Mouse (Mus musculus): ENCODE data around the gene Btrc. TPM values are rescaled to one million over a fixed set of nuclear protein-coding genes. Genes with fewer than 3 reads are reported as not detected.
A peak's percentile ranks its signal among the peaks of the same experiment; 100 is the strongest.

Gene Btrc
- total and polyA plus RNA-seq, 3 experiments = 14.2 to 30.3 TPM; not detected in 1

DNA sequence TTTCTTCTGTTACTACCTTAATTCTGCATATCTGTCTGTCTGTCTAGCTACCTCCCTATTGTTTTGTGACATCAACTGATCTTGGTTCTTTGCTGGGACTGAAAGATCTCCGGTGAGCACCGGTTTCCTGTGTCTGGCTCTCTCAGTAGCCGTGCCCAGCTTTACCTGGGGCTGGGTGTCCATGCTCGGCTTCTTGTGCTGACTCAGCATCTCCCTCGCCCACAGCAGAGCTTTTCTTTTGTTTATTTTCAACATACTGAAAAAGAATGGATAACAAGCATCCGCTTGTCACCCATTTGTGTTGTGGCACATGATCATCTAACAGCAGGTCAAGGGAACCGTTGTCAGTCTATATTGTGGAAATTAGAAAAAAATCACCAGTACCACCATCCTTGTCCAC, 30.5 kb downstream of the Btrc start:
- Histone ChIP-seq H3K4me1 (ENCODE audit: control insufficient read depth in 1 of 2, insufficient read depth in 2 of 2, low read length in 2 of 2) (no peaks in the 10 kb centered on the region), H3K4me3 (ENCODE audit: control insufficient read depth in 1 of 2, insufficient read depth in 1 of 2, low read depth in 2 of 2, low read length in 2 of 2) (no peak overlapping the region)
- DNase-seq (ENCODE audit: low read depth, low spot score) = no peak

DNA sequence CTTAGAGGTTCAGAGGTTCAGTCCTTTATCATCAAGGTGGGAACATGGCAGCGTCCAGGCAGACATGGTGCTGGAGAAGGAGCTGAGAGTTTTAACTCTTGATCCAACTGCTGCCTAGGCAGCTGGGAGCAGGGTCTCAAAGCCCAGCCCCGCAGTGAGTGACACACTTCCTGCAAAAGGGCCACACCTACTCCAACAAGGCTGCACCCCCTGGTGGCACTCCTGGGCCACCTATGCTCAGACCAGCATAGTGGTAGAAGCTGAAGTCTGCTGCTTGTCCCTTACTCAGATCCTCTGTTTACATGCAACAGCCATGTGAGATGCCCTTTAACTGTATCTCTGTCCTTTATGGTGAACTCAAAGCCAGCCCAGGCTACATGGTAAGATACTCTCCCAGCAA, 47.5 kb downstream of the Btrc start:
- TF ChIP-seq KAT2A (conservative IDR thresholded peaks at IDR 0.05; ENCODE audit: low read depth, low read length) = no peak
- TF ChIP-seq MYC (IDR thresholded peaks at IDR 0.05; ENCODE audit: low read depth, low read length) = no peak
- peak; percentile 42 for TF ChIP-seq SMC3 (IDR thresholded peaks at IDR 0.05; ENCODE audit: low read depth, low read length)
- TF ChIP-seq CHD2 (IDR thresholded peaks at IDR 0.05; ENCODE audit: low read length) = no peak
- TF ChIP-seq ZKSCAN1 (IDR thresholded peaks at IDR 0.05; ENCODE audit: low read depth, low read length) = no peak
- no peak for TF ChIP-seq MEF2A (IDR thresholded peaks at IDR 0.05; ENCODE audit: extremely low read depth, insufficient replicate concordance, low read depth, low read length, poor library complexity, severe bottlenecking)
- no peak for TF ChIP-seq HCFC1 (IDR thresholded peaks at IDR 0.05; ENCODE audit: low read depth, low read length)
- TF ChIP-seq MAX (IDR thresholded peaks at IDR 0.05; ENCODE audit: low read length) = no peak
- peak; percentile 17 to 42 (median 40); a peak in 5 of 6 replicates for TF ChIP-seq CTCF (IDR thresholded peaks at IDR 0.05 in 2 of 3, conservative IDR thresholded peaks at IDR 0.05 in 1 of 3; ENCODE audit: control insufficient read depth in 1 of 3, insufficient read depth in 1 of 3, low read depth in 2 of 3, low read length in 3 of 3, poor library complexity in 1 of 3, severe bottlenecking in 1 of 3)
- TF ChIP-seq ZC3H11A (IDR thresholded peaks at IDR 0.05; ENCODE audit: low read depth, low read length) = no peak
- no peak for TF ChIP-seq E2F4 (IDR thresholded peaks at IDR 0.05; ENCODE audit: borderline replicate concordance, low read depth, low read length)
- TF ChIP-seq ZNF384 (IDR thresholded peaks at IDR 0.05; ENCODE audit: low read depth, low read length) = no peak
- no peak for TF ChIP-seq GATA1 (IDR thresholded peaks at IDR 0.05; ENCODE audit: low read depth, low read length)
- no peak for TF ChIP-seq NELFE (IDR thresholded peaks at IDR 0.05; ENCODE audit: low read depth, low read length)
- TF ChIP-seq MYB (IDR thresholded peaks at IDR 0.05; ENCODE audit: low read depth, low read length) = no peak
- TF ChIP-seq ZMIZ1 (IDR thresholded peaks at IDR 0.05; ENCODE audit: low read depth, low read length) = no peak
- DNase-seq (ENCODE audit: low read depth, low spot score) = peak; percentile 48
- Histone ChIP-seq H3K36me3 (ENCODE audit: control insufficient read depth in 1 of 2, insufficient read depth in 2 of 2, low read length in 2 of 2) (no peaks in the 10 kb centered on the region), H3K9ac (ENCODE audit: control insufficient read depth, low read depth, low read length, poor library complexity, severe bottlenecking) (no peak overlapping the region), H3K4me3 (ENCODE audit: control insufficient read depth in 1 of 2, insufficient read depth in 1 of 2, low read depth in 2 of 2, low read length in 2 of 2) (no peak overlapping the region), H3K27me3 (ENCODE audit: control insufficient read depth in 1 of 2, insufficient read depth in 2 of 2, low read length in 2 of 2) (no peaks in the 10 kb centered on the region), H3K9me3 (replicated peaks; ENCODE audit: insufficient read depth, low read length) (no peaks in the 10 kb centered on the region), H3K79me2 (ENCODE audit: control insufficient read depth, insufficient read depth, low read length, poor library complexity) (no peaks in the 10 kb centered on the region), H3K4me1 (ENCODE audit: control insufficient read depth in 1 of 2, insufficient read depth in 2 of 2, low read length in 2 of 2) (no peaks in the 10 kb centered on the region), H3K27ac (ENCODE audit: control insufficient read depth, low read depth, low read length) (no peak overlapping the region)

More for the DNA sequence above, 30.5 kb downstream of the Btrc start:
- no peaks in the 10 kb centered on the region for H3K27me3 ChIP-seq (ENCODE audit: control insufficient read depth in 1 of 2, insufficient read depth in 2 of 2, low read length in 2 of 2)
- no peaks in the 10 kb centered on the region for H3K79me2 ChIP-seq (ENCODE audit: control insufficient read depth, insufficient read depth, low read length, poor library complexity)
- H3K9ac ChIP-seq (ENCODE audit: control insufficient read depth, low read depth, low read length, poor library complexity, severe bottlenecking) = no peak overlapping the region
- no peaks in the 10 kb centered on the region for H3K36me3 ChIP-seq (ENCODE audit: control insufficient read depth in 1 of 2, insufficient read depth in 2 of 2, low read length in 2 of 2)
- no peak for TF ChIP-seq ZC3H11A (IDR thresholded peaks at IDR 0.05; ENCODE audit: low read depth, low read length)
- no peak for TF ChIP-seq POLR2A (IDR thresholded peaks at IDR 0.05; ENCODE audit: control insufficient read depth in 1 of 2, insufficient read depth in 1 of 2, low read depth in 1 of 2, low read length in 2 of 2, poor library complexity in 1 of 2)
- TF ChIP-seq MAFK (IDR thresholded peaks at IDR 0.05; ENCODE audit: borderline replicate concordance, low read depth, low read length) = peak; percentile 83
- H3K9me3 ChIP-seq (replicated peaks; ENCODE audit: insufficient read depth, low read length) = no peaks in the 10 kb centered on the region
- no peak overlapping the region for H3K27ac ChIP-seq (ENCODE audit: control insufficient read depth, low read depth, low read length)
